Mouse (Mus musculus) kidney, postnatal 14 days (tissue): ENCODE measurements around the gene Cpeb1.

Experiments
- DNase-seq: peaks from one replicate; pipeline ENCODE4 v3.0.0; 2022; ENCODE audit warnings: mixed read lengths

The Cpeb1 gene

GRCm38 (mm10) chr7:81326043-81326442, 129.2 kb downstream of the Cpeb1 start:
- DNase-seq, result no peak

- DNase-seq, result no peak
Measured at GRCm38 (mm10) chr7:81321776-81322175, 133.5 kb downstream of the Cpeb1 start.

- DNase-seq, result no peak
Measured at GRCm38 (mm10) chr7:81319749-81320148, 135.5 kb downstream of the Cpeb1 start.

GRCm38 (mm10) chr7:81315583-81315982, 139.7 kb downstream of the Cpeb1 start:
- DNase-seq, result peak; percentile 38

GRCm38 (mm10) chr7:81311581-81311980, 143.7 kb downstream of the Cpeb1 start:
- no peak for DNase-seq

- no peak for DNase-seq
Measured at GRCm38 (mm10) chr7:81311130-81311529, 144.1 kb downstream of the Cpeb1 start.

GRCm38 (mm10) chr7:81309247-81309646, 146.0 kb downstream of the Cpeb1 start:
- DNase-seq, result no peak

GRCm38 (mm10) chr7:81307735-81308134, 147.5 kb downstream of the Cpeb1 start:
- DNase-seq, result no peak

- no peak for DNase-seq
Measured at GRCm38 (mm10) chr7:81304675-81305074, 150.6 kb downstream of the Cpeb1 start.

- peak; percentile 34 for DNase-seq
Measured at GRCm38 (mm10) chr7:81304100-81304499, 151.2 kb downstream of the Cpeb1 start.

GRCm38 (mm10) chr7:81303682-81304081, 151.6 kb downstream of the Cpeb1 start:
- DNase-seq, result peak; percentile 46

GRCm38 (mm10) chr7:81301323-81301722, 153.9 kb downstream of the Cpeb1 start:
- DNase-seq, result no peak

- DNase-seq, result no peak
Measured at GRCm38 (mm10) chr7:81298206-81298605, 157.1 kb downstream of the Cpeb1 start.
